Mouse (Mus musculus): ENCODE results near the gene Nkd1.

- no peak for TF ChIP-seq ZC3H11A (IDR thresholded peaks at IDR 0.05; ENCODE audit: borderline replicate concordance, low read depth, low read length)
- no peak for TF ChIP-seq CHD2 (IDR thresholded peaks at IDR 0.05; ENCODE audit: low read depth, low read length)
- TF ChIP-seq ZNF384 (IDR thresholded peaks at IDR 0.05; ENCODE audit: low read depth, low read length): no peak
- TF ChIP-seq HCFC1 (IDR thresholded peaks at IDR 0.05; ENCODE audit: borderline replicate concordance, insufficient read depth, low read length): no peak
- TF ChIP-seq MAFK (IDR thresholded peaks at IDR 0.05; ENCODE audit: insufficient read depth, low read depth, low read length): no peak
Observed at GRCm38 (mm10) chr8:88537081-88537480, 15.9 kb downstream of the Nkd1 start.
